Mouse (Mus musculus) cerebral cortex, adult 2 months (tissue): ENCODE data around the gene Pten.

Experiments
- WGBS: fragments of 180-500 bp; shearing (Covaris S2); methylation state at CpG from one replicate; pipeline ENCODE4 v1.1.7; 2018; 5-methylcytosine and 5-hydroxymethylcytosine counted together

Pten gene

DNA sequence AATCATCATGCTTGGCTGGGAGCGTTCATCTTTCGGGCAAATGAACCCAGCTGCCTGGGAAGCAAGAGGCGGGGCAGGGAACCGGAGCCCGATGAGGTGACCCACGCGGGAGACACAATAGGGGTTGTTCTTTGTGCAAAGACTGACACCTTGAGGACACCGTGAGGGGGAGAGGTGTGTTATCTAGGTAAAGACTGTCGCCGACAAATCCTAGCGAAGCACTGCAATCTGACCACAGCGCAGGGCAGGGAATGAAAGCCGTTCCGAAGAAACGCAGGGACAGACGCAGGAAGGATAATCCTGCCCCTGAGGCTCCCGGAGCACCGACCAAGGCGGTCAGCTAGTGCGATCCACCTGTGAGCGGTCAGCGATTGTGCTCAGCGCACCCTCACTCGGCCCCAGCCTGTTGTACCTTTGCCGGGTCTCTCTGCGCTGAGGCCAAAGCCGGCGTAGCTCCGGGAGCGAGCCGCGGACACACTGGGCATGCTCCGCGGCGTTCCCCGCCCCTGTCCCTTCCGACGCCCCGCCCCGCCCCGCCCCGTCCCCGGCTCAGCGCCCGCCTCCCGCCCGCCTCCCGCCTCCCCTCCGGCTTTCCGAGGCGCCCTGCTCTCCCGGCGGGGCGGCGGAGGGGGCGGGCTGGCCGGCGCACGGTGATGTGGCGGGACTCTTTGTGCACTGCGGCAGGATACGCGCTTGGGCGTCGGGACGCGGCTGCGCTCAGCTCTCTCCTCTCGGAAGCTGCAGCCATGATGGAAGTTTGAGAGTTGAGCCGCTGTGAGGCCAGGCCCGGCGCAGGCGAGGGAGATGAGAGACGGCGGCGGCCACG, at the start of gene Pten:
Gene Pten, plus strand, starts transcription at position 598 of the 826 bp plus-strand sequence.
- WGBS, result under 1% methylated on average over 73 of the region's 77 CpGs

DNA sequence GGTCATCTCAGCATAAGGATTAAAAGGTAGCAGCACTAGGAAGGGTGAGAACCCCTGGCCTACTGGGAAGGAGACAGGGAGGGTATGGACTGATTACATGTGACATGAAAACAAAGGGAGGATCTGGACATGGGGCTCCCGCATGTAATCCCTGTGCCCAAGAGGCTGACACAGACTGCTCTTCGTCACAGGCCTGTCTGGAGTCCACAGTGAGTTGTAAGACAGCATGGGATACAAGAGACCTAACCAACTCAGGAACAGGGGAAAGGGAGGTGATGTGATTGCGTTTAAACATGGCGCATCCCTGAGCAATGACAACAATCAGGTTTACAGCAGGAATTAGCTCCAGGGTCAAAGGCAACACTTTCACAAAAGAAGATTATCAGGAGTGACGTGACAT, 48.3 kb upstream of the Pten start:
- WGBS, result 89% methylated on average over 5 of the region's 5 CpGs

DNA sequence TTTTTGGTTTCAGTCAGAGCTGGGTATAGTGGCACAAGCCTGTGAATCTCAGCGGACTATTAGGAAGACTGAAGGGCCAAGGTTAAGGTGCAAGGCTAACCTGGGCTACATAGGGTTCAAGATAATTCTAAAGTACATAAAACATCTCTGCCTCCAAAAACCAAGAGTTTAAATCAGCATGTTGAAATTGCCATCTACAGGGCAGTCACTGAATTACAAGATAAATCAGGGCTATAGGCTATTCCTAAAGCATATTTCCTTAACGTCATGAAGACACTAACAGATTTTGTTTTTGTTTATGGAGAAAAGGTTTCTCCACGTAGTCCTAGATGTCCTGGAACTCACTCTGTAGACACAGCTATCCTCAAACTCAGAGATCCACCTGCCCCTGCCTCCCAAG, 47.0 kb upstream of the Pten start:
- WGBS, result 44% methylated on average over 3 of the region's 3 CpGs

DNA sequence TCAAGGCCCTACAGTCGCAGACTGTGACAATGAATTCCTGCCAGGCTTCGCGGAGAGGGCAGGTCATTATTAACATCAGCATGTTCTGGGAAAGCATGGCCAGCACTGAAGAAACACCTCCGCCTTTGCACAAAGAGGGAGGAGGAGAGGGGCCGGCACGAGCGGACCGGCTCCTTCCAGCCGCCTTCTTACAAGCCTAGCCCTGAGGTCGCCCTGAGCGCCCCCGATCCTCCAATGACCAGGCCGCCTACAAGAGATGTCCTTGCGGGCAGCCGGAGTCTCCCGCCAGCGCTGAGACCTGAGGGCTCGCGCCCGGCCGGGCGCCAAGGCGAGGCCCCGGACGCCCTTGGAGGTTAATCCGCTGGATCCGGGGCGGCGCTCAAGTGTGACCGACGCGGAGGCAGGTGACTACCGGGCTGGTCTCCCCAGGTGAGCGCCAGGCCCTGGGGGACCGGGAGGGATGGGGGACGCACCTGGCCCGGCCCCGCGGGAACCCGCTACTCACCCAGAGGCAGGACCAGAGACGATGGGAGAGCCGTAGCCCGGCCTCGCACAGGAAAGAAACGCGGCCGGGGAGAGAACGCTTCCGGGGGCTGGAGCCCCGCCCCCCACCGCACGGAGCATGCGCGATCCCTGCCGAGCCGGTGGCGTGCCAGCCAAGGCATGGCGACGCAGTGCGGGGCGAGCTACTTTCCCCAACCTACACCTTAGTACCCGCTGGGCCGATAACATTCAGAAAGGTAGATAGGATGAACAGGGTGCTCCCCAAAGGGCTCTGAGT, 45.3 kb upstream of the Pten start:
- under 1% methylated on average over 63 of the region's 63 CpGs for WGBS

DNA sequence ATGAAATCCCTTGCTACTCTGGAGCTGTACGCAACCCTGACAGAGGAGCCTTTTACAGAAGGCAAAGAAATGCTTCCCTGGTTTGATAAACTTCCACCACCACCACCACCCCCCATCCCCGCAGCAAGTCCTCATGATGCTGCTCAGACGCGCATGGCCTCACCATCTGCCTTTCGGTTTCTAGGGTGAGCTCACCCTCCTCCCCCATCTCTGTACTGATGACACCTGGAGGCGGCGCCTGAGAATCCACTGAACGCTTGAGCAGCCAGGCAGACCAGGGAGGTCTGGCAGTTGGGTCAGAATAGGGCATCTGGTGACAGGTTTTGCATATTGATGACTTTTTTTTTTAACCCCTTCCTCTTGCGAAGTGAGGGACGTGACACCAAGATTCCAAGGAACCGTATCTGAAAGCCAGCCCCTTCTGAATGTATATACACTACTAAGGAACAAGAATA, 44.7 kb upstream of the Pten start:
- under 1% methylated on average over 11 of the region's 11 CpGs for WGBS

DNA sequence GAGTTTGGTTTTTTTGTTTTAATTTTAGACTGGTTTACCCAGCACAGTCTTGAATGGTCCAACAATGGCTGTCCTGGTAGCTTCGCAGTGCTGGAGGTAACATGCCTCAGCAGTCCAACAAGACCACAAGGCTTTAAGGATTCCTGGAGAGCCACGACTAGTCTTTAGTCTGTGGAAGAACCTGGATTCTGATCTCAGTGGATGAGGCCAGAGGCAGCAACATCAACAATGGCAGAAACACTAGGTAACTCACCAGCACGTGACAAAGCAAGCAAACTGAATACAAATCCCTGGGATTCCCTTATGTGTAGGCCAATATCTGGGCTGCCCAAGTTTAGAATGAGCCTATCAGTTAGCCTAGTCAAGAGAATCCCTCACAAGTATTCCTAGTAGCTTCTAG, 43.8 kb upstream of the Pten start:
- WGBS, result 86% methylated on average over 3 of the region's 3 CpGs

DNA sequence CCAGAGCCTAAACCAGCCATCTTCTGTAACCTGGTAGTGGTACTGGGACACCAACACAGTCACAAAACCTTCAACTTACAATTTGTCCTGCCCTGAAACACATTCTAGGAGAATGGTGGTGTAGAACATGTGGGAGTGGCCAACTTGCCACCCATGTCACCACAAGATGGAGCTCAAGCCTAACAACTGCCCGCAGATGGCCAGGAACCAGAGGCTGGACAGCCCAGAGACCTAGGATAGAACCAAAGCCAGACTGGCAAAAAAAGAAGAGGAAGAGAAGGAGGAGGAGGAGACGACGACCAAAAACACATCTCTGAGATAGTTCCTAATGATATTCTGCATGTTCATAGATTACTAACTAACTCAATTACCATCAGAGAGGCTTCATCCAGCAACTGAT, 42.1 kb upstream of the Pten start:
- 5% methylated on average over 3 of the region's 3 CpGs for WGBS

DNA sequence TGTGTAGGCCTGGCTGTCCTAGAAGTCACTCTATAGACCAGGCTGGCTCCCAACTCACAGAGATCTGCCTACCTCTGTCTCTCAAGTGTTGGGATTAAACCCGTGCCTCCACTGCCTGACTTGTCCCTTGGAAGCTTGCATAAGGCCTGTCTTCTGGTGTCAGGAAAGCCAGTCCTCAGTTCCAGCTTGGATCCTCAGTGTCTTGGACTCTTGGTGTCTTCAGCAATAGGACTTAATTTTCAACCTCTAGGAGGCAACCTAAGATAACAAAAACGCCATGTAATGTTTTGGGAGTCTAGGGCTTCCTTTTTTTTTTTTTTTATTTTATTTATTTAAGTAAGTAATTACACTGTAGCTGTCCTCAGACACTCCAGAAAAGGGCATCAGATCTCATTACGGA, 39.7 kb upstream of the Pten start:
- WGBS, result 70% methylated on average over 3 of the region's 3 CpGs

DNA sequence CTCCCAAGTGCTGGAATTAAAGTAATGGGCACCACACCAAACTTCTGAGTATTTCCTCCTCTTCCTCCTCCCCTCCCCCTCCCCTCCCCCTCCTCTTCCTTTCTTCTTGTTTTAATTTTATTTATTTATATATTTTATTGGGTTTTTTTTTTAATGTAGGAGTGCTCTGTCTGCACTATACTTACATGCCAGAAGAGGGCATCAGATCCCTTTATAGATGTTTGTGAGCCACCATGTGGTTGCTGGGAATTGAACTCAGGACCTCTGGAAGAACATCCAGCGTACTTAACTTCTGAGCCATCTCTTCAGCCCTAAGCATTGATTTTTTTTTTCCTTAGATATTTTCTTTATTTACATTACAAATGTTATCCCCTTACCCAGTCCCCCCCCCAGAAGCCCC, 37.0 kb upstream of the Pten start:
- WGBS, result 87% methylated on average over 1 of the region's 1 CpGs

DNA sequence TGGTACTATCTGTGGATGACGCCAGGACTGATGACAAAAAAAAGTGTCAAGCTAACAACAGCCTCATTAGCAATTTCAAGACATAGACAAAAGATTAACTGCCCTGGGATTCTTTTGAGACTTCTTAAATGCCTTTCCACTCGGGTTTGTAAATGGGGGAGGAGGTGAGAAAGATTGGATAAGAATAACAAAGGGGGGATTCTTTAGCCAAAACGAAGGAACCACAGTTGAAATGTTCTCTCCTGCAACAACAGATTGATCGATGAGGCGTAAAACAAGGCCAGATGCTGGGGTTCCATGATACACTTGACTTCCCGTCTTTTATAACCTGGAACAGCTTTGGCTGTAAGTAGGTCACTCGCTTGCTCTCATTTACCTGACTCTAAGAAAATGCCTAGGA, 33.5 kb upstream of the Pten start:
- 55% methylated on average over 7 of the region's 7 CpGs for WGBS

DNA sequence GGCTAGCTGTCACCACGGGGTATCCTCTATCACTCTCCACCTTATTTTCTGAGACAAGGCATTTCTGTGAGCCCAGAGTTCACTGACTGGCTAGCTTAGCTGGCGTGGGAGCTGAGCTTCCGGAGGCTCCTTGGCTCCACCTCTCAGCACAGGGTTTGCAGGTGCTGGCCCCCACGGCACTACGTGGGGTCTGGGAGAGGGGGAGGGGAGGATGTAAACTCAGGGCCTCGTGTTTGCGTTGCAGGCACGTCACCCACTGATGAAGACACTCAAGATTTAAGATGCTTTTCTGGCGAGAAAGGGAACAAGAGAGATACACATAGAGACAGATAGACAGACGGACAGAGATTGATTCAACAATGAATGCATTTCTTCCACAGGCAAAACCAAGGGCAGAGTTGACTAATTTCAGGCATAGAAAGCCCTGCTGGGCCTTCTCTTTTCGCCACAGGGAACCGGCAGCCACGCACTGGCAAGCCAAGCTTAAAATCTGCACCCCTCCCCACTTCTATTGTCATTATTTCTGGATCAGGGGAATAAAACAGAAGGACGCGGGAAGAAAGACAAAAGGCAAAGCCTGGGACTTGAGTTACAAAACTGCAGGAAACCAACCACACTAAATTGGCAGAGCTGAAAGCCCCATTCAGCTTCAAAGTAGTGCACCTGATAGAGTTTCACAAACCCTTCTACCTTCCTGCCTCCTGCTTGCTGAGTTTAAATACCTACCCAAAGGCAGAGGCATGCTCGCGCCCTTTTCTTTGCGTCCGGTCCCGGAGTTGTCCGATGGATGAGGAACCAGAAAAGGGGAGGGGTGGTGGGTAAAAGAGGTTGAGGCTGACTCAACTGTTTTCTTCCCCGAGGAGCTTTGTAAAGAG, 30.6 kb upstream of the Pten start:
- WGBS, result 40% methylated on average over 22 of the region's 22 CpGs

DNA sequence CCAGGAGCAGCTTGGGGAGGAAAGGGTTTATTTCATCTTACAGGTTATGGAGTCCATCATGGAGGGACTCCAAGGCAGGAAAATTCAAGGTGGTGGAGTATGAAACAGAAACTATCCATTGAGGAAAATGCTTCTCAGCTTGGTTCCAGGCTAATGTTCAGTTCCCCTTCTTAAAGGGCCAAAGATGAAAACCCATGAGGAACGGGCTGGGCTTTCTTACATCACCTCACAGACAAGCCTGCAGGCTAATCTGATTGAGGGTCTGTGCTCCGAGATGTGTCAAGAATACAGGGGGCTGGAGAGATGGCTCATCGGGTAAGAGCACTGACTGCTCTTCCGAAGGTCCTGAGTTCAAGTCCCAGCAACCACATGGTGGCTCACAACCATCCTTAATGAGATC, 27.5 kb upstream of the Pten start:
- 92% methylated on average over 4 of the region's 4 CpGs for WGBS

DNA sequence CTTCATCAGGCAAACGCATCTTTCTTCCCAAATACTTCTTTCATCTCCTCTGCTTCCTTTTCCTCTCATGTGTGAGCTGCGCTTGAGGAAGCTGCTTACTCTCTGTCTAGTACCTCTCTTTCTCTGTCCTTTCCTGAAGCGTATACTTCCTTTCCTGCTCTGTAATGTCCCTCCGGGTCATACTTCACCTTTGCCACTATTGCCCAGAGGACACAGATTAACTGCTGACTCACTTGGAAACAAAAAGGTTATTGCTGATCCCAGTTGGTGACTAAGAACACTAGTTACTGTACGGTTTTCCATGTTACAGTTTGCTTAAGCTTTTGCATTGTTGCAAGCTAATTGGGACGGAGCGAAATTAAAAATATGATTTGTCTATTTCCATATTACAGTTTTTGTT, 19.5 kb upstream of the Pten start:
- WGBS, result 86% methylated on average over 7 of the region's 7 CpGs

DNA sequence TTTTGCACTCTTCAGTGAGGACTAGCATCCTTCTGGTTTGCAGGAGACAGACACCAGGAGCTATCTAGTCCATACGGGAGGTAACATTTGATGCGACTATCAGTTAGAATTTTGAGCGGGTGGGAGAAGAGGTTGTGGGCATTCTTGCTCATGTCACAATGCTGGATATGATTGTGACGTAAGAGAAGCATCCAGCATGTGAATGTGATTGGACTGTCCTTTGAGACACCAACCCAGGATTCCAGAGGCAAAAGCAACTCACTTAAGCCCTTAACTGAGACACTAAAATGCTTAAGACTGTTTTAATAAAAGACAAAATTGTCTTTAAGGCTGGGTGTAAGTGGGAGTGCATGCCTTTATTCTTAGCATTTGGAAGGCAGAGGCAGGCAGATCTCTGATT, 17.6 kb upstream of the Pten start, which contains the start of gene Atad1:
Gene Atad1, minus strand, starts transcription at position 101 of the 400 bp plus-strand sequence.
- 94% methylated on average over 4 of the region's 4 CpGs for WGBS

DNA sequence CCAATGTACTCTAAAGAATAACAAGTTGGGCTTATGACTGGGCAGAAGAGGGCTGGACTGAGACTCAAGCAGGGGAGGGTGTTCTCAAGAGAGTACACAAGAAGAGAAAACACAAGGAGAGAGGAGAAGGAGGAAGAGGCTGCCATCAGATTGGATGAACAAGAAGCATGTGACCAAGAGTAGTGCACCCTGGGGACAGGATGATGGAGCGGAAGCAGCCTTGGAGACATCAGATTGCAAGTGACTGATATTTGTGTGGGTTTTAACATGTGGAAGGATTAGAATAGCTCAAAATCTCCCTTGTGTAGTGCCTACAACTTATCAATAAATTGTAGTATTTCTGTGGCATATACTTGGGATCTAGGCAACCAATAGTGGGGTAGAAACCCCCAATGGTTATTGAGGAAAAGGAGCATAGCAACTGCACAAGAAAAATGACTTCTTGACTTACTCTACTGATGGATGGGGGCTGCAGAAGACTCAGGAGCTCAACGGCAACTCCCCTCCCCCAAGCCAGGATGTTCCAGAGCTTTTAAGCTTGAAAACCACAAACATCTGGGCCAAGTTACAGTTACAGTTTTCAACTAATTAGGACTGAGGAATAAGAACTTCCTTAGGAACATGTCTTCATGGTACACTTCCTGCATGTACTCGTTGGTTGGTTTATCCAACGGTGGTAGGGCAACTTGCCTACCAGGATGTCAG, 16.5 kb upstream of the Pten start:
- WGBS, result 84% methylated on average over 4 of the region's 4 CpGs

DNA sequence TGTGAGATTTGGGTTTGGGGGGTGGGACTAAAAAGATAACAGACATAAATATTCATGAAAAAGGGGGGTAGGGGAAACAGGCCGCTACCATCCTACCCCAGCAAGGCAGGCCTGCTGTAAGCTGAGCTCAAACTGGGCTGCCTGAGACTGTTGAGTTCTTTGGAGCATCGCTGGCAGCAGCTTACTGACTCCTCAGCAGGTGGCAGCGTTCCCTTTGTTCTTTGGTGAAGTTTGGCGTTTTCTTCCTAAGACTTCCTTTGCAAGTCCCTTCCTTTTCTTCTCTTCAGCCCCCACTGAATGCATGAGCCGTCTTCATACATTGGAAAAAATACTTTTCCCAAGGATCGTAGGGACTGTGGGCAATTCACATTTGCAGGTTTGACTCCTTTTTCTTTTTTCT, 7.9 kb upstream of the Pten start:
- 16% methylated on average over 6 of the region's 6 CpGs for WGBS

DNA sequence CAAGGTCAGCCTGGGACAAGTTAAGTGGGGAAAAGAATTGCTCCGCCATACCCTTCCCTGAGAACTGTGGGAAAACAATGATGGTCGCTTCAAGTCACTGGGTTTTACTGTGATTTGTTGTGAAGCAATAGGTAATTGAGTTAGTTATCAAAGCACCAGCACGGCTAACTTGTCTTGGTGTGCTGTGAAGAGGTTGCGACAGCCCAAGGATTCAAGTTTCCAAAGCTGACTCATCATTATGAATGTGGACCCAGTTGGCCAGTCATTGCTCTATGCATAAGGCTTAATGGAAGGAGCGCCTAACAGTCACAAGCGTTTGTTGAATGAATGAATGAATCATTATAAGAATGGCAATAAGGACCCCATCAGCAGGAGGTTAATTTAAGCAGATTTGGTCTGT, 4.9 kb upstream of the Pten start:
- WGBS, result 94% methylated on average over 6 of the region's 6 CpGs

DNA sequence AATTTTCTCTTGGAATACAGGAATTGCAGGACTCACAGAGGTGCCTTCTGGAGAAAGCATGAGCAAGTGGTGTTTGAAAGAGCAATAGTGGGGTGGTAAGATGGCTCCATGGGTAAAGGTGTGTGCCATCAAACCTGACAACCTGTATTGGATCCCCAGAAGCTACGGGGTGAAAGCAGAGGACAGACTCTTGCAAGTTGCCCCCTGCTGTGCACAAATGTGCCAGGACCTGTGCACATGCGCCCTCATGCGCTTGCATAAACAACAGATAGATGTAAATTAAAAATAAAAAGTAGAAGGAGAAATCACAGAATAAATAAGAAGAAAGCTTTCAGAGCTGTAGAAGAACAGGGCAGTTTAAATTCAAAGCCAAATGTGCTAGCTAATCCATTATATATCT, 3.9 kb upstream of the Pten start:
- WGBS, result 86% methylated on average over 3 of the region's 3 CpGs

DNA sequence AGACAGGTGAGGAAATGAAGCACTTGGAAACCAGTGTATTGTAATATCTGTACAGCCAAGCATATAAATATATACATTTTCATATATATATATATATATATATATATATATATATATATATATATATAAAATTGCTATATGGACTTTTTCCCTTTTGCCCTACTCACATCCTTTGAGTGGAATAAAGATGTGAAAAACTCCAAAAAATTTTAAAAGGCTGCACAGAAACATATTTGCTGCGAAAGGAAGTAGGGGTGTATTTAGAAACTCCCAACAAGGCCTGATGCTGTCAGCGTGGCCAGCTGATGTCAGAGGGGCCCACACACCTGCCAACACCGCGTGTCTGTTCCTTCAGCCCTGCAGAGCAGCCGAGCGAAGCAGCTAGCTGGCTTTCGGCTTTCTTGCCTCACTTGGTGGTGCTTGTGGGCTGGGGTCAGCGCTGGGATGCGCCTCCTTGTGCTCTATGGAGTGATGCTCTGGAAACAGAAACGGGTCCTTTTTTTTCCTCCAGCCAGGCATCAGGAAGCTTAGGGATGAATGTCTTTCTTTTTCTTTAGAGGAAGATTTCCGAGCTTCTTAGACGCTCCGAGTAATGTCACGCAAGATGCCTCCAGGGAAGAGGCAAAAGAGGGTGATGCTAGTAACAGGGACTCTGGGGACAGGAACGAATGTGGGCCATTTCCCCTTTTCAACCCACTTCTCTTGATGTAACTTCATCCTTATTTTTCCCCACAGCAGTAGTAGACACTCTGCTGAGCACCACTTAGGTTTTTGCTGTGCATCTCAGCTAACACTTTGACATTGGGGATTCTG, 2.9 kb upstream of the Pten start:
- 48% methylated on average over 15 of the region's 15 CpGs for WGBS

DNA sequence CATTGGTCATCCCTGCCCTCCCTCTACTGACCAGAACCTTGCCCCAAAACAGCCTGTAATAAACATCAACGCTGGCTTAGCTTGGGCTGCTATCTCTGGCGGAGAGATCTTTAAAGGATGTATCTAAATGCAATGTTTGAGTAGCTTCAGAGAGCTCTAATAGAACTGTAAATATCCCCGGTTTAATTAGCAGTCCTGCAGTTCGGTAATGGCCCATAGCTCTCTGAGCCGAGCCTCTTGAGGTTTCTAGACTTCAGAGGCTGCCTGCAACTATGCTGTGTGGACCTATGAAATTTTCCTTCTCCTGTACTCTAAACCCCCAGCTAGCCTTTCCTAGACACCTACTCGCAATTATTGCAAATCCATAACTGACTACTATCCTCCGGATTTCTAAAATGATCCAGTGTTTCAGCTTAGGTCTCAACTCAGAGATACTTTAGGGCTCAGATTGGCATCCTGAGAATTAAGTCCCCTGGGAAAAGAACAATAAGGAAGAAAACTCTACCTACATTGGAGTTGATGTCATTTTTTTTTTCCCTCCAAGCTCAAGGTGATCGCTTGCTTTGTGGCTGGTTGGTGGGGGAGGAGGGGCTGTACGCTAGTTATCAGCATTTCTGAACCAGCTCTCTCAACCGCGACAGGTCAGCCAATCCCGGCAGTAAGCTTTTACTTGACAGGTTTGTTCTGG, 2.0 kb upstream of the Pten start:
- WGBS, result 17% methylated on average over 12 of the region's 12 CpGs
